Mouse (Mus musculus) kidney, embryonic 16.5 days (tissue): ENCODE measurements around the gene P2rx7. TPM values are rescaled to one million over a fixed set of nuclear protein-coding genes. Genes with fewer than 3 reads are reported as not detected.

ENCODE experiments used
- ATAC-seq: fragments of 200-750 bp; cut with Nextera tagmentation; 2 replicates; pipeline ENCODE4 v1.8.0; 2017; ENCODE audit warnings: moderate TSS enrichment; ENCODE audit not compliant: low FRiP score, low TSS enrichment
- H3K27ac ChIP-seq: fragments of 300-500 bp; sonication (generic); 2 replicates; pipeline ENCODE4 v1.5.1; 2014; ENCODE audit warnings: low read length
- H3K27me3 ChIP-seq: fragments of 300-500 bp; sonication (generic); 2 replicates; pipeline ENCODE4 v1.6.1; 2014; ENCODE audit warnings: low read length, control low read depth, mixed read lengths; ENCODE audit not compliant: insufficient read depth
- H3K36me3 ChIP-seq: fragments of 300-500 bp; sonication (generic); 2 replicates; pipeline ENCODE4 v1.6.1; 2014; ENCODE audit warnings: low read length, control low read depth, mixed read lengths; ENCODE audit not compliant: insufficient read depth
- H3K4me1 ChIP-seq: fragments of 300-500 bp; sonication (generic); 2 replicates; pipeline ENCODE4 v1.6.1; 2014; ENCODE audit warnings: low read length, control low read depth, mixed read lengths; ENCODE audit not compliant: insufficient read depth
- H3K4me2 ChIP-seq: fragments of 300-500 bp; sonication (generic); replicated peaks from 2 replicates; pipeline ENCODE4 v1.6.1; 2014; ENCODE audit warnings: low read depth, low read length
- H3K4me3 ChIP-seq: fragments of 300-500 bp; sonication (generic); 2 replicates; pipeline ENCODE4 v1.5.1; 2014; ENCODE audit warnings: mild to moderate bottlenecking, low read length
- H3K9ac ChIP-seq: fragments of 300-500 bp; sonication (generic); replicated peaks from 2 replicates; pipeline ENCODE4 v1.6.1; 2014; ENCODE audit warnings: low read length
- H3K9me3 ChIP-seq: fragments of 300-500 bp; sonication (generic); 2 replicates; pipeline ENCODE4 v1.6.1; 2016; ENCODE audit warnings: low read length, control low read depth
- WGBS: fragments of 180-500 bp; shearing (Covaris S2); extraction: QIAGEN DNeasy Blood & Tissue Kit; methylation state at CpG from one replicate; pipeline ENCODE4 v1.1.7; 2014; 5-methylcytosine and 5-hydroxymethylcytosine counted together
- polyA plus RNA-seq: library from polyadenylated mRNA; unstranded; fragments of >200 nt; fragmentation: Nextera tagmentation; extraction: Ambion mirVana; gene quantifications from 2 replicates; pipeline ENCODE4 v1.2.1, GENCODE M21; 2015

P2rx7 gene
- polyA plus RNA-seq, 1 experiment from 2014 or later = 1.5 TPM

DNA sequence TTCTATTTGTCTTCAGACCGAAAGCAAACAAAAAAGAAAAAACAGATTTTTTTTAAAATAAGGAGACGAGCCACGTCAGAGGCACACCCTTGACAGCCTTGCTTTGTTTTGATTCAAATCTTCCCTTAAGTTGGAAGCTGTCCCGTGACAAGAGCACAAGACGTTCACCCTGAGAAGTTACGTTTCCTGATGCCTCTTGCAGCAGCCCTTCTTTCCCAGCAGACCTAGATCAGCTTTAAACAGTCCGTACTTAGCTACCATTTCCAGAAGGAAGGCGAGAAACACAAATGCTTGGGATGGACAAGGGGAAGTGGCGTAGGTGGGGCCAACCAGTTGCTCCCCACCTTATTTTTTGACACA lies 55.0 kb downstream of the P2rx7 start:
- no peak for ATAC-seq
- Histone ChIP-seq H3K36me3 (no peaks in the 10 kb centered on the region), H3K4me2 (no peak overlapping the region), H3K4me3 (no peak overlapping the region), H3K27me3 (no peaks in the 10 kb centered on the region), H3K9ac (no peak overlapping the region), H3K4me1 (peaks cover 5% of the 10 kb centered on the region; the same call in 1 of the 2 replicates), H3K9me3 (no peaks in the 10 kb centered on the region), H3K27ac (no peak overlapping the region)
- 62% methylated on average over 9 of the region's 9 CpGs for WGBS

GRCm38 (mm10) chr5:122700109-122700836 lies 56.6 kb downstream of the P2rx7 start:
- Histone ChIP-seq H3K27ac (no peak overlapping the region), H3K27me3 (no peaks in the 10 kb centered on the region), H3K36me3 (no peaks in the 10 kb centered on the region), H3K9ac (no peak overlapping the region), H3K4me1 (peaks cover 5% of the 10 kb centered on the region; the same call in 1 of the 2 replicates), H3K4me2 (no peak overlapping the region), H3K4me3 (no peak overlapping the region), H3K9me3 (no peaks in the 10 kb centered on the region)
- 54% methylated on average over 12 of the region's 12 CpGs for WGBS
- ATAC-seq = no peak

GRCm38 (mm10) chr5:122700837-122701212 lies 57.1 kb downstream of the P2rx7 start:
- ATAC-seq = no peak
- H3K4me2 ChIP-seq = no peak overlapping the region
- H3K27me3 ChIP-seq = no peaks in the 10 kb centered on the region
- no peak overlapping the region for H3K9ac ChIP-seq
- H3K4me3 ChIP-seq = no peak overlapping the region
- no peaks in the 10 kb centered on the region for H3K36me3 ChIP-seq
- H3K4me1 ChIP-seq = peaks cover 5% of the 10 kb centered on the region; the same call in 1 of the 2 replicates
- 39% methylated on average over 5 of the region's 5 CpGs for WGBS
- H3K9me3 ChIP-seq = no peaks in the 10 kb centered on the region
- no peak overlapping the region for H3K27ac ChIP-seq

DNA sequence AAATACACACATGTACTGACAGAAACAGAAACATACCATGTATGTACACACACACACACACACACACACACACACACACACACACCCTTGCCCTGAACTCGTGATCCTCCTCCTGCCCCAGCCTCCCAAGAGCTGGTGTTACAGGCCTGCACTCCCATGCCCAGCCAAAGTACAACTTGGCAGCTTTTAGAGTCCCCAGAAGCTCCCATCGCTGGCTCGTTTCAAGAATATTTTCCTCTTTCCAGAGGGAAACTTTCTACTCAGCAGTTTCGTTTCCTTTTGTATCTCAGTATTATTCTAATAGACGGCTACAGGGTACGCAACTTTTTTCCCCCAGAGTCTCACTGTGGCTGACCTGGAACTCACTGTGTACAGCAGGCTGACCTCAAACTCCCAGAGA lies 58.4 kb downstream of the P2rx7 start:
- H3K27ac ChIP-seq = no peak overlapping the region
- H3K9ac ChIP-seq = no peak overlapping the region
- WGBS = 69% methylated on average over 6 of the region's 6 CpGs
- H3K36me3 ChIP-seq = no peaks in the 10 kb centered on the region
- H3K9me3 ChIP-seq = no peaks in the 10 kb centered on the region
- H3K4me1 ChIP-seq = peaks cover 5% of the 10 kb centered on the region
- no peak overlapping the region for H3K4me2 ChIP-seq
- H3K4me3 ChIP-seq = no peak overlapping the region
- no peaks in the 10 kb centered on the region for H3K27me3 ChIP-seq
- no peak for ATAC-seq

GRCm38 (mm10) chr5:122703574-122703973 lies 59.9 kb downstream of the P2rx7 start:
- no peaks in the 10 kb centered on the region for H3K27me3 ChIP-seq
- peaks cover 11% of the 10 kb centered on the region for H3K4me1 ChIP-seq
- 88% methylated on average over 2 of the region's 2 CpGs for whole genome bisulfite sequencing
- ATAC-seq = no peak
- H3K36me3 ChIP-seq = no peaks in the 10 kb centered on the region
- no peaks in the 10 kb centered on the region for H3K9me3 ChIP-seq
- H3K4me2 ChIP-seq = no peak overlapping the region
- no peak overlapping the region for H3K4me3 ChIP-seq
- no peak overlapping the region for H3K27ac ChIP-seq
- no peak overlapping the region for H3K9ac ChIP-seq

DNA sequence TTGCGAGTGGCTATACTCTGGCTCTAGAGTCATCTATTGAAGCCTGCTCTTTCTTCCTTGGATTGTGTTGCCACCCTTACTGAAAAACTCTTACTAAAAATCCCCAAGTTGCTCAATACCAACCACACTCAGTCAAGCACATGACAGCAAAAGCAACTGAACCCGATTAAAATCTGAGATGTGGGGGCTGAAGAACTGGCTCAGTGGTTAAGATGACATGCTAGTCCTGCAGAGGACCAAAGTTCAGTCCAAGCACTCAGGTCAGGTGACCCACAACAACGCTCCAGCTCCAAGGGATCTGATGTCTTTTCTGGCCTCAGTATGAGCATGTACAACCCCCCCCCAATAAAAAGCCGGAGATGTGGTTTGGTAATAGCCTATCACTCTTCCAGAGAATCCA lies 60.9 kb downstream of the P2rx7 start:
- no peak overlapping the region for H3K27ac ChIP-seq
- 63% methylated on average over 4 of the region's 4 CpGs for WGBS
- no peaks in the 10 kb centered on the region for H3K27me3 ChIP-seq
- H3K9me3 ChIP-seq = no peaks in the 10 kb centered on the region
- ATAC-seq = no peak
- H3K4me1 ChIP-seq = peaks cover 14% of the 10 kb centered on the region
- no peaks in the 10 kb centered on the region for H3K36me3 ChIP-seq
- H3K9ac ChIP-seq = no peak overlapping the region
- H3K4me3 ChIP-seq = no peak overlapping the region
- no peak overlapping the region for H3K4me2 ChIP-seq

- no peak overlapping the region for H3K9ac ChIP-seq
- ATAC-seq = no peak
- H3K4me3 ChIP-seq = no peak overlapping the region
- H3K27me3 ChIP-seq = no peaks in the 10 kb centered on the region
- no peak overlapping the region for H3K4me2 ChIP-seq
- H3K4me1 ChIP-seq = peaks cover 14% of the 10 kb centered on the region
- no peaks in the 10 kb centered on the region for H3K9me3 ChIP-seq
- 84% methylated on average over 3 of the region's 3 CpGs for WGBS
- no peaks in the 10 kb centered on the region for H3K36me3 ChIP-seq
- no peak overlapping the region for H3K27ac ChIP-seq
Measured at GRCm38 (mm10) chr5:122705174-122705573, 61.5 kb downstream of the P2rx7 start.

GRCm38 (mm10) chr5:122706917-122707275 lies 63.2 kb downstream of the P2rx7 start:
- H3K4me2 ChIP-seq = peak overlapping the region; percentile 88
- H3K36me3 ChIP-seq = no peaks in the 10 kb centered on the region
- WGBS = 48% methylated on average over 5 of the region's 5 CpGs
- ATAC-seq = no peak
- H3K9ac ChIP-seq = peak overlapping the region; percentile 80
- peaks cover 14% of the 10 kb centered on the region for H3K4me1 ChIP-seq
- H3K9me3 ChIP-seq = no peaks in the 10 kb centered on the region
- peak overlapping the region; percentile 83 for H3K27ac ChIP-seq
- H3K4me3 ChIP-seq = peak overlapping the region; percentile 70
- no peaks in the 10 kb centered on the region for H3K27me3 ChIP-seq

DNA sequence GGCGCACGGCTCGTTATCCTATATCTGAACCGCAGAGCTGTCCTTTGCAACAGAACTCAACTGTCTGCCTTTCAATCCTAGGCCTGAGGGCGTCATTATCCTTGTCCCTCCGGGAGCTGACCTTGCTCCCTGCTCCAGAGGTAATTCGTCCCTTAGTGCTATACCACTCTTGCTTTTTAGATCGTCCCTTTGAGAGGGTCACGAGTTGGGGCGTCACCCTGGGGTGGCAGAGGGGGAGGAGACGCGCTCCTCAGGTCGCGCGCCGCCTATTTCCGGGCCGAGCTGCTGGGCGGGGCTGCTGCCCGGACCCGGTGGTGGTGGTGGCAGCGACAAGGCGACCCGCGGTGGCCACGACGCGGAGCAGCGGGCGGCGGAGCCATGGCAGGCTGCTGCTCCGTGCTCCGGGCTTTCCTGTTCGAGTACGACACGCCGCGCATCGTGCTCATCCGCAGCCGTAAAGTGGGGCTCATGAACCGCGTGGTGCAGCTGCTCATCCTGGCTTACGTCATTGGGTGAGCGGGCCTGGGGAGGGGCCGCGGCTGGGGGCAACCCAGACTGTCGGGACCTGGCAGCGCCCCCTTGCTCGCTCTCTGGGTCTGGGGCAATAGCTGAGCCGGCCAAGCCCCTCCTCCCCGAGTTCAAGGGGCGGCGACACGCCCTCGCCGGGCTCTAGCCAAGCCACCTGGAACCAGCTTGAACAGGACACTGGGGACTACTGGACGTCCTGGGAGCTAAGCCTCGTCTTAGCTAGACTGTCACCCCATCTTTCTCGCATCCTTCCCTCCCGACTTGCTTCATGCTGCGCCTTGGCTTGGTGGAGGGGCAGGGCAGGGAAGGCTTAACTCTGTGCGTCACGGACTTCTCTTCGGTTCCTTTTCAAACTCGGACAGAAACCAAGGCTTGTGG lies 63.8 kb downstream of the P2rx7 start, which contains the start of gene P2rx4:
TSS of gene P2rx4 (plus strand) at position 269 of the 906 bp plus-strand sequence.
- Histone ChIP-seq H3K27ac (peak within 1 kb of the TSS; percentile 83), H3K9me3 (no peaks in the 10 kb centered on the region), H3K9ac (peak within 1 kb of the TSS; percentile 80), H3K4me1 (peaks cover 14% of the 10 kb centered on the region), H3K36me3 (no peaks in the 10 kb centered on the region), H3K27me3 (no peaks in the 10 kb centered on the region), H3K4me3 (peak within 1 kb of the TSS; percentile 70), H3K4me2 (peak within 1 kb of the TSS; percentile 88)
- 1% methylated on average over 66 of the region's 66 CpGs for WGBS
- ATAC-seq = peak; percentile 93

- no peaks in the 10 kb centered on the region for H3K36me3 ChIP-seq
- no peaks in the 10 kb centered on the region for H3K9me3 ChIP-seq
- no peak overlapping the region for H3K4me2 ChIP-seq
- no peaks in the 10 kb centered on the region for H3K27me3 ChIP-seq
- no peak for ATAC-seq
- WGBS = 66% methylated on average over 6 of the region's 6 CpGs
- no peak overlapping the region for H3K27ac ChIP-seq
- H3K4me1 ChIP-seq = peaks cover 14% of the 10 kb centered on the region
- no peak overlapping the region for H3K4me3 ChIP-seq
- no peak overlapping the region for H3K9ac ChIP-seq
Measured at GRCm38 (mm10) chr5:122708819-122709218, 65.1 kb downstream of the P2rx7 start.
